Mouse (Mus musculus) kidney, adult 2 months (tissue): ENCODE data around the gene Usp49. TPM values are rescaled to one million over a fixed set of nuclear protein-coding genes. Genes with fewer than 3 reads are reported as not detected.

Experiments
- DNase-seq: peaks from one replicate; pipeline ENCODE4 v3.0.0; 2021
- H3K27ac ChIP-seq: fragments of 200-500 bp; 2 replicates; pipeline ENCODE4 v1.5.1; 2012; ENCODE audit warnings: low read depth, low read length, control low read depth, inconsistent platforms; ENCODE audit not compliant: insufficient read depth
- H3K27me3 ChIP-seq: fragments of 200-500 bp; replicated peaks from 2 replicates; pipeline ENCODE4 v1.6.1; 2012; ENCODE audit warnings: mild to moderate bottlenecking, moderate library complexity, low read length, inconsistent platforms; ENCODE audit not compliant: control insufficient read depth, insufficient read depth
- H3K36me3 ChIP-seq: fragments of 200-500 bp; 2 replicates; pipeline ENCODE4 v1.6.1; 2012; ENCODE audit warnings: mild to moderate bottlenecking, moderate library complexity, low read length, inconsistent platforms; ENCODE audit not compliant: control insufficient read depth, insufficient read depth
- H3K4me1 ChIP-seq: fragments of 200-500 bp; 2 replicates; pipeline ENCODE4 v1.6.1; 2011; ENCODE audit warnings: low read length; ENCODE audit not compliant: control insufficient read depth, insufficient read depth
- H3K4me3 ChIP-seq: fragments of 200-500 bp; 2 replicates; pipeline ENCODE4 v1.5.1; 2011; ENCODE audit warnings: mild to moderate bottlenecking, low read depth, low read length, control low read depth; ENCODE audit not compliant: insufficient read depth
- CTCF ChIP-seq: fragments of 200-500 bp; conservative IDR thresholded peaks from 2 replicates; pipeline ENCODE4 v1.5.1; 2011; ENCODE audit warnings: low read depth, mild to moderate bottlenecking, control low read depth, low read length, moderate library complexity, mixed read lengths; ENCODE audit not compliant: insufficient read depth, insufficient read length
- POLR2A ChIP-seq: fragments of 200-500 bp; IDR thresholded peaks from one replicate; pipeline ENCODE4 v1.6.1; 2011; ENCODE audit warnings: low read depth, low read length, control low read depth
- WGBS: fragments of 180-500 bp; shearing (Covaris S2); methylation state at CpG from one replicate; pipeline ENCODE4 v1.1.7; 2018; 5-methylcytosine and 5-hydroxymethylcytosine counted together
- polyA plus RNA-seq: library from polyadenylated mRNA; depleted of rRNA; stranded (reverse); fragments of >200 nt; gene quantifications from 2 replicates; pipeline ENCODE4 v1.2.3, GENCODE M21; 2012

Gene Usp49
- polyA plus RNA-seq, 1 experiment, result 5.1 TPM

GRCm38 (mm10) chr17:47655697-47656096, 25.2 kb downstream of the Usp49 start:
- no peak for DNase-seq
- Histone ChIP-seq H3K36me3 (no peaks in the 10 kb centered on the region), H3K27me3 (no peaks in the 10 kb centered on the region), H3K4me1 (no peaks in the 10 kb centered on the region), H3K4me3 (no peak overlapping the region), H3K27ac (no peak overlapping the region)
- WGBS, result 81% methylated on average over 5 of the region's 5 CpGs
- TF ChIP-seq POLR2A (no peak), CTCF (no peak)

GRCm38 (mm10) chr17:47657901-47658300, 27.4 kb downstream of the Usp49 start:
- TF ChIP-seq CTCF (no peak), POLR2A (no peak)
- no peak for DNase-seq
- H3K27ac ChIP-seq, result no peak overlapping the region
- no peaks in the 10 kb centered on the region for H3K27me3 ChIP-seq
- WGBS, result 68% methylated on average over 4 of the region's 4 CpGs
- no peak overlapping the region for H3K4me3 ChIP-seq
- no peaks in the 10 kb centered on the region for H3K4me1 ChIP-seq
- no peaks in the 10 kb centered on the region for H3K36me3 ChIP-seq

GRCm38 (mm10) chr17:47658741-47659243, 28.3 kb downstream of the Usp49 start:
- 82% methylated on average over 3 of the region's 3 CpGs for WGBS
- TF ChIP-seq POLR2A (no peak), CTCF (no peak)
- DNase-seq, result no peak

GRCm38 (mm10) chr17:47663009-47663713, 32.7 kb downstream of the Usp49 start:
- H3K4me3 ChIP-seq, result no peak overlapping the region
- WGBS, result 69% methylated on average over 9 of the region's 9 CpGs
- no peaks in the 10 kb centered on the region for H3K27me3 ChIP-seq
- peaks cover 4% of the 10 kb centered on the region; the same call in 1 of the 2 replicates for H3K4me1 ChIP-seq
- no peak overlapping the region for H3K27ac ChIP-seq
- no peak for TF ChIP-seq POLR2A
- TF ChIP-seq CTCF, result no peak
- H3K36me3 ChIP-seq, result no peaks in the 10 kb centered on the region
- DNase-seq, result no peak

More at GRCm38 (mm10) chr17:47658741-47659243, 28.3 kb downstream of the Usp49 start:
- H3K4me3 ChIP-seq, result no peak overlapping the region
- H3K4me1 ChIP-seq, result peaks cover 4% of the 10 kb centered on the region; the same call in 1 of the 2 replicates
- no peaks in the 10 kb centered on the region for H3K36me3 ChIP-seq
- no peak overlapping the region for H3K27ac ChIP-seq
- H3K27me3 ChIP-seq, result no peaks in the 10 kb centered on the region

- Histone ChIP-seq H3K4me1 (peaks cover 4% of the 10 kb centered on the region; the same call in 1 of the 2 replicates), H3K36me3 (no peaks in the 10 kb centered on the region), H3K4me3 (no peak overlapping the region), H3K27ac (no peak overlapping the region), H3K27me3 (no peaks in the 10 kb centered on the region)
- TF ChIP-seq POLR2A, result no peak
- no peak for TF ChIP-seq CTCF
- no peak for DNase-seq
- 39% methylated on average over 7 of the region's 7 CpGs for WGBS
Observed at GRCm38 (mm10) chr17:47664474-47664873, 34.0 kb downstream of the Usp49 start.

GRCm38 (mm10) chr17:47669166-47669565, 38.7 kb downstream of the Usp49 start:
- no peaks in the 10 kb centered on the region for H3K27me3 ChIP-seq
- 68% methylated on average over 4 of the region's 4 CpGs for WGBS
- TF ChIP-seq CTCF (no peak), POLR2A (no peak)

GRCm38 (mm10) chr17:47671988-47672310, 41.5 kb downstream of the Usp49 start:
- Histone ChIP-seq H3K36me3 (no peaks in the 10 kb centered on the region), H3K27ac (no peak overlapping the region), H3K4me3 (peak overlapping the region; percentile 46), H3K4me1 (peaks cover 3% of the 10 kb centered on the region; the same call in 1 of the 2 replicates), H3K27me3 (no peaks in the 10 kb centered on the region)
- DNase-seq, result no peak
- 44% methylated on average over 14 of the region's 14 CpGs for WGBS
- no peak for TF ChIP-seq CTCF
- TF ChIP-seq POLR2A, result no peak

More at GRCm38 (mm10) chr17:47669166-47669565, 38.7 kb downstream of the Usp49 start:
- H3K4me1 ChIP-seq, result peaks cover 3% of the 10 kb centered on the region; the same call in 1 of the 2 replicates
- DNase-seq, result no peak
- H3K36me3 ChIP-seq, result no peaks in the 10 kb centered on the region
- H3K27ac ChIP-seq, result no peak overlapping the region
- no peak overlapping the region for H3K4me3 ChIP-seq
